Mouse (Mus musculus) E14TG2a.4 (cell line): Measurements from ENCODE around the gene Mlxip.

Source experiments
- CTCF ChIP-seq: conservative IDR thresholded peaks from 2 replicates; pipeline ENCODE4 v1.5.1; 2014; ENCODE audit warnings: low read length
- NANOG ChIP-seq: IDR thresholded peaks from 2 replicates; pipeline ENCODE4 v1.6.1; 2014; ENCODE audit warnings: borderline replicate concordance, low read length, mixed read lengths
- POU5F1 ChIP-seq: IDR thresholded peaks from 2 replicates; pipeline ENCODE4 v1.6.1; 2014; ENCODE audit warnings: low read length, borderline replicate concordance

DNA sequence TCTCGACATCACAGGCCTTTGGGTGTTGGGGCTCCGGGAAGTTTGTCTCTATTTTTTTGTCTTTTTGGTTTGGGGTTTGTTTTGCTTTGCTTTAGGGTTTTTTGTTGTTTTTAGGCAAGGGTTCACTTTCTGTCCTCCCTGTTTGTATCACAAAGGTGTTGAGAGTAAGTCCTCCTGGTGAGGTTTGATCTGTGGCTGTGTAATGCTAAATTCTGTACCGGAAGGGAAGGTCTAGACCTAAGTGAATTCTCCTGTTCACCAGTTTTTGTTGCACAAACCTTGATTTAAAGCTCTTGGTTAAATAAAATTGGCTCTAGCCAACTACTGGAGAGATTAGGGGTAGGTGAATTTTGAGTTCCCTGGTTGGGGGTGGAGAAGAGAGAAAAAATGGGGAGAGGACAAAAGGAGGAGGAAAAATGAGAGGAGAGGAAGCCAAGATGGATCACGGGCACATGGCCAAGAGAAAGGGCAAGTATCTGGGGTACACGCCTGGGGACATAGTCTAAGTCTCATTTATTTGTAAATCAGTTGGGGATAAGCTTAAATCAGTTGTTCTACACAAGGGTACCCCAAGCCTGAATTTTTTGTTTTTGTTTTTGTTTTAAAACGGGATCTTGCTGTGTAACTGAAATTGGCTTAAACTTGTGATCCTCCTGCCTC lies 18.7 kb upstream of the Mlxip start:
- TF ChIP-seq CTCF (no peak), NANOG (peak; percentile 95), POU5F1 (peak; percentile 11; the same call in 1 of the 2 replicates)
